Mouse (Mus musculus): ENCODE data around the gene Dysf.

GRCm38 (mm10) chr6:84167612-84168011 lies 159.2 kb downstream of the Dysf start:
- no peak for TF ChIP-seq CTCF (IDR thresholded peaks at IDR 0.05; ENCODE audit: control insufficient read depth, insufficient read depth, insufficient replicate concordance, low read depth, low read length)
- TF ChIP-seq POLR2A (IDR thresholded peaks at IDR 0.05; ENCODE audit: control insufficient read depth, low read depth, low read length), result no peak
